In genomic region chr5:135763526-135763925, GRCm38 (mm10) we compare ENCODE assay signal across 8 mouse cellular contexts. TPM values are rescaled to one million over a fixed set of nuclear protein-coding genes. Genes with fewer than 3 reads are reported as not detected.
DNase-seq lines count a peak whose midpoint lies in the region.

No protein-coding gene starts in this region.

- DNase-seq in adrenal gland, adult (ENCODE audit: inconsistent age in 2 of 2, low spot score in 1 of 2): peak; percentile 67 to 92
- DNase-seq in adrenal gland, adult 8-10 months: no peak
- peak; percentile 63 for DNase-seq in ES-CJ7 (ENCODE audit: low read depth, low spot score)
- peak; percentile 71 for DNase-seq in cerebellum, adult 8-10 months
- peak; percentile 66 to 79 for DNase-seq in frontal cortex, postnatal 36 days (ENCODE audit: low spot score in 2 of 2)
- peak; percentile 63 to 85 for DNase-seq in kidney, postnatal 36 days
- peak; percentile 82 for DNase-seq in lung, postnatal 10 days
- DNase-seq in right cerebral cortex, postnatal 14 days: peak; percentile 74

RNA-seq across cellular contexts. Expression of gene Styxl1, which starts 14.7 kb away (rescaled TPM):
- under 1 TPM in 3 of 4 experiments, not detected in 1; 0.38 to 0.77 (median 0.73) TPM for total RNA-seq in adrenal gland, adult 8-10 months (2022)

RNA-seq across cellular contexts. Expression of gene Mdh2, which starts 14.8 kb away (rescaled TPM):
- 100 to 1,000 TPM; 310 to 438 (median 388) TPM for total RNA-seq in adrenal gland, adult 8-10 months (2022)

RNA-seq across cellular contexts. Expression of gene Tmem120a, which starts 19.3 kb away (rescaled TPM):
- 10 to 100 TPM; 33.3 to 60.0 (median 44.2) TPM for total RNA-seq in adrenal gland, adult 8-10 months (2022)

RNA-seq across cellular contexts. Expression of gene Srrm3, which starts 43.2 kb away (rescaled TPM):
- 1 to 10 TPM; 2.4 to 8.4 (median 5.9) TPM for total RNA-seq in adrenal gland, adult 8-10 months (2022)
